Mouse (Mus musculus) adrenal gland, postnatal 14 days (tissue): Measurements from ENCODE around the gene Zglp1. TPM values are rescaled to one million over a fixed set of nuclear protein-coding genes. Genes with fewer than 3 reads are reported as not detected.

Experiments used
- DNase-seq: peaks from one replicate; pipeline ENCODE4 v3.0.0; 2021; ENCODE audit warnings: mixed read lengths
- long read RNA-seq, 2 experiments: library from polyadenylated mRNA; stranded (forward); transcript quantifications; one replicate each; pipeline ENCODE4 v2.0.0; 2021
- total RNA-seq: library from RNA; stranded (reverse); gene quantifications from 2 replicates; pipeline ENCODE4 v1.2.3, GENCODE M21; 2021

The Zglp1 gene
- not detected in 2 replicates for total RNA-seq
- long read RNA-seq, experiment 1 = 0 reads
- long read RNA-seq, experiment 2 = 0 reads

GRCm38 (mm10) chr9:21067006-21067684, at the start of gene Zglp1:
TSS of gene Zglp1 (minus strand) at chr9:21067093.
- no peak for DNase-seq

- DNase-seq = no peak
These were observed 48.2 kb upstream of the Zglp1 start for GRCm38 (mm10) chr9:21115105-21115504.

GRCm38 (mm10) chr9:21114190-21114589, 47.3 kb upstream of the Zglp1 start:
- DNase-seq = no peak

- DNase-seq = no peak
These were observed 46.9 kb upstream of the Zglp1 start for GRCm38 (mm10) chr9:21113751-21114150.

- DNase-seq = no peak
These were observed 40.8 kb upstream of the Zglp1 start for GRCm38 (mm10) chr9:21107607-21108237.

DNA sequence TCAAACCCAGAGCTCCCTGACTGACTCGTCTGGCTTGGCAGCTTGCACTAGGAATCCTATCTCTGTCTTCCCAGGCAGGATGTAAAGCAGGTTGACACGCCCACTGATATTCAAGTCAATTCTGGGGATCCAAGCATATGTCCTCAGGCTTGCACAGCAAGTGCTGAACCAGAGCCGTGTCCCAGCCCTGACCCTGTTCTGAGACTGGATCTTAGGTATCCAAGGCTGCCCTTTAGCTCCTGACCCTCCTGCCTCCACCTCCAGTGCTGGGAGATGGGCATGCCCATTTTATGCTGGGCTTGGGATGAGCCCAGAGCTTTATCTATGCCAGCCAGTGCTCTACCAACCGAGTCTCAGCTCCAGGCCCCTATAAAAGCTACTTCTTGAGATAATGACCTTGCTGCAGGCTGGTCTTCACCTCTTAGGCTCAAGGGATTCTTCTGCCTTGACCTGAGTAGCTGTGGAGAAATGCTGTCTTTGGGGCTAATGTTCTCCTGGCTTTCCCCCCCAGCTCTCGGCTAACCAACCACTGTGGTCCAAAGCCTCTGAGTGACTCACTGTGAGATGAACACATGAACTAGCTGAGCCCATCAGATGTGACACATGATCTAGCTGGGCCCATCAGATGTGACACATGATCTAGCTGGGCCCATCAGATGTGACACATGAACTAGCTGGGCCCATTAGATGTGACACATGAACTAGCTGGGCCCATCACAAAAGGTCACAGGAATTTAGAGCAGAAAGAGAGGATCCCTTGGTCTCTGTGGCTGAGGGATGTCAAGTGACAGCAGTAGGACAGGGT, 39.1 kb upstream of the Zglp1 start:
- no peak for DNase-seq

DNA sequence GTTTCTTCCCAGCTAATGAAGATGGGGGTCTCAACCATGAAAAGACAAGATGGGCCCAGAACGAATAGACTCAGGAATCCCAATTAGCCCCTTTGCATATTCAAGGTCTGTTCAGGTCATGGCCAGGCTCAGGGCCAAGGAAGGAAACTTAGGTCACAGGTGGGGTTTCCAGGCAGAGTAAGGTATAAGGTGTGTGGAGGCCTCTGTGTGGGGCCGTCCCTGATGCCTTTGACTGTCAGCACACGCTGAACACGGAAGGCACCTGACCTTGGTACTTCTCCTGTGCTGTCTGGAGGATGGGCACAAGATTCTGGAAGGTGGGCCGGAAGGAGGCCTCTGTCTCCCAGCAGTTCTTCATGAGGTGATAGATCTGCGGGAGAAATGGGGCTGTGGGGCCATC, 37.9 kb upstream of the Zglp1 start:
- DNase-seq = no peak

- no peak for DNase-seq
These were observed 35.2 kb upstream of the Zglp1 start for GRCm38 (mm10) chr9:21102076-21102475.

GRCm38 (mm10) chr9:21100447-21101161, 33.7 kb upstream of the Zglp1 start:
- no peak for DNase-seq

- no peak for DNase-seq
These were observed 30.9 kb upstream of the Zglp1 start for GRCm38 (mm10) chr9:21097793-21098192.

DNA sequence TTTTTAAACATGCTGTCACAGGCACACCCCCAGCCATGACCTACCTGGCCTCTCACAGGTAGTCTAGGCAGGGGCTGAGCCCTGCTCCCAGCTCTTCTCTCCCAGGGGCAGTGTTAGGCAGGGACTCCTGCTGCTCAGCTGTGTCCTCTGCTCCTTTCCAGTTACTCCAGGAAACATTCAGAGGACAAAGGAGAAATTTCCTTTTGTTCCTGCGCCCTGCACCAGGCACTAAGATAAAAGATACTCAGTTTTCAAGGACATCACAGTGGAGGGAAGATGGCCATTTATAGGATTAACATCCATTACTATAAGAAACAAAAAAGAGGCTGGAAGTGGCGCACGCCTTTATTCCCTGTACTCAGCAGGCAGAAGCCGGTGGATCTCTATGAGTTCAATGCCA, 29.1 kb upstream of the Zglp1 start:
- no peak for DNase-seq

DNA sequence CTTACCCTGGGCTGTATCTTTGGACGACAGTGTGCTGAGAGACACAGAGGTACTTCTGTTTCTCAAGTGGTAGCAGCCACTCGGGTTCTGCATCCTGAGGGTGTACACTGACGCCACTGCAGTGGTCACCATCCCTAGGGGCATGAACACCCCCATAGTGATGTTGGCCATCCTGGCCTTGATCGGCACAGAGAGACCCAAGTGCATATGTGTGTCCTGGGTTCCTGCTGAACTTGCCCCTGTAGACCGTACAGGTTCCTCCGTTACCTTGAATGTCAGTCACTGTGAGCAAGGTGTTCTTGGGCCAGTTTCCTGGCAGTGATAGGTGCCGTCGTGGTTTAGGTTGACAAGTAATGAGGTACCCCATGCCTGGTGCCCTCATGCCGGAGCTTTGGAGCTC, 26.5 kb upstream of the Zglp1 start:
- DNase-seq = no peak

DNA sequence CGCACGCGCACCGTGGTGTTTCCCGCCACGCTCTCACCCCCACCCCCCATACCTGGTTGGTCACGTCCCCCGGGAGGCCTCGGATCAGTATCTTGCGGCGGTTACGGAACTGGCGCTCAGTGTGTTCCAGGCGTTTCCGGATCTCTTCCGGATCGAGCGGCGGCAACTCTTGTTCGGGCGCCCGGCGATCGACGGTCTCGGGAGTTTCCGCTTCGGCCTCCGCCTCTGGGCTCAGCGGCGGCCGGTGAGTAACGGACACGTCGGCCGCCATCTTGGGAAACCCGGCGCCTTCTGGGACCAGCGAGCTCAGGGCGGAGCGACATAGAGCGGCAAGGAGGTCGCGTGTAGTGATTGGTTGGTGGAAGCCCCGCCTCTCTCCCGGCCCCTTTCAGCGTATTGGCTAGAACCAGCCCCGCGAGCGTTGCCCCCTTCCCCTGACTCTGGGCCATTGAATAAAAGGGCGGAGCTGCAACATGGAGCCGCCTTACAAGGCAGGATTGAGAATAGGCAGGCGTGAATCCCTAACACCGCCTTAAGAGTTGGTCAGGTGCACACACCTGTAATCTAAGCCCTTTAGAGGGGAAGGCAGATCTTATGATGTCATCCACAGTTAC, 24.9 kb upstream of the Zglp1 start, which contains the start of the genes Gm38431 and Raver1:
Gene Gm38431 (minus strand): TSS at position 291 of the 614 bp plus-strand sequence.
Gene Raver1 (minus strand): TSS at position 302 of the 614 bp plus-strand sequence.
- peak; percentile 98 for DNase-seq

- DNase-seq = no peak
These were observed 24.2 kb upstream of the Zglp1 start for GRCm38 (mm10) chr9:21090972-21091706.

GRCm38 (mm10) chr9:21090537-21090936, 23.6 kb upstream of the Zglp1 start:
- DNase-seq = no peak

GRCm38 (mm10) chr9:21083324-21083723, 16.4 kb upstream of the Zglp1 start:
- no peak for DNase-seq

- DNase-seq = no peak
These were observed 14.2 kb upstream of the Zglp1 start for GRCm38 (mm10) chr9:21081127-21081526.

DNA sequence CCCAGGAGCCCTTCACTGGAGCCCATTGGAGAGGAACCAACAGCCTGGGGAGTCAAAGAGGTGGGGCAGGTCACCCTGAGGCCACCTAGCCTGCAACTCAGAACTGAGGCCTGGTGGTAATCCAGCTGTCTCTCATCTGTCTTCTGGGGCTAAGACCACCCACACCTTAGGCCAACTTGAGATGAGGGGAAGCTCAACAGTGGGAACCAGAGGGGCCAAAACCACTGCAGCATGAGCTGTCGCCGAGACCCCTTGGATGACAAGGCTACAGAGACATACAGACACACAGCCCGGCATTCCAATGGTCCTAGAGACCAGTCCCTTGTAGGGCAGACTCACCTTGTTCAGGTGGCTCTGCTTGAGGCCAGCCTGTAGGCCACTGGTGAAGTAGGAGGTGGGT, 8.7 kb upstream of the Zglp1 start:
- no peak for DNase-seq

- DNase-seq = no peak
These were observed 7.3 kb upstream of the Zglp1 start for GRCm38 (mm10) chr9:21074173-21074572.

DNA sequence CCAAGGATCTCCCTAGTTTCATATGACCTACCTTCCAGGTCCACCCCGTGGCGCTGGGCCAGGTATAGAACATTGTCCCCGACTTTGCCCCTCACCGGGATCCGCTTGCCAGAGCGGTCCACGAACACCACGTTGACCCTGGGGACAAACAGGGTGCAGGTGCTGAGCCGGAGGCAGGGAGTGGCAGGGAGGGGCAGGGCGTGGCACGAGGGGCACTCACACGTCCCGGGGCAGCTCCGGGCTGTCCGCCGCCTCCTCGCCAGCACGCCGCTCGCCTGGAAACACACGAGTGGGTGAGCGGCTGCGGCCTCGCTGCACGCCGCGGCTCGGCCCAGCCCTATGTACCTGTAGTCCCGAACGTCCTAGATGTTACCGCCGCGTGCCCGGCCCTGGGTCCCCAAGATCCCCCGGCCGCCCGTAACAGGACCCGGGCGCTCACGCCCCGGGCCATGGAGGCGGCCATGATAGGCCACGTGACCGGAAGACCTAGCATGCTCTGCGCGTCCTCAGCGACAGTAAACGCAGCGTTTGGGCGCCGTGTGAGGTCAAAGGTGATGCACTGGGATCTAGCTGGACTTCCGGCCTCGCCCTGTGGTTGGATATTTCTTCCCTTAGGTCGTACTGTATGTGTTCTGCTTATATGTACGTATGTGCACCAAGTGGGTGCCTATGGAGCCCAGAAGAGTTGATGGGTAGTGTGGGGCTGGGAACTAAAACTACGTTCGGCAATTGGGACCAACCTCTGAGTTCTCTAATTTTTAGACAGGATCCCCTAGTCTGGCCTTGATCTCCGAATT, 6.3 kb upstream of the Zglp1 start, which contains the start of the genes Gm49373 and Fdx1l:
Gene Gm49373 (minus strand): TSS at position 53 of the 797 bp plus-strand sequence.
Gene Fdx1l (minus strand): TSS at position 571 of the 797 bp plus-strand sequence.
- DNase-seq = peak; percentile 94
